Mouse (Mus musculus): ENCODE results near the gene Shox2.
A peak's percentile ranks its signal among the peaks of the same experiment; 100 is the strongest.

Shox2 gene

DNA sequence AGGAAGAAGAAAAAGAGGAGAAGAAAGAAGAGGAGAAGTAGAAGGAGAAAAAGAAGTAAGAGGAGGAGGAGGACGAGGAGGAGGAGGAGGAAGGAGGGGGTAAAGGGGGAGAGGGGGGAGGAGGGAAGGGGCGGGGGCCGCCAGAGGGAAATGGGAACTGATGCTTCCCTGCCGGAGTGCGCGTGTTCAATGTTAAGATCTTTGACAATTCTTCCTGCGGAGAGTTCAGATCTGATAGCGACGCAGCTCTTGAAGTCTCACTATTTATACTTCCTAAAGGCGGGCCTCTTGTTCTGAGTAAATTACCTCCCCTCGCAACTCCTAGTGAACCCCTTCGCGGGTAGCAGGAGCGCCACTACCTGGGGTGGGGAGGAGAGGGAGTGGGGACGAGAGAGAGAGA, at the start of gene Shox2:
Shox2 (minus strand) TSS at position 66 of the 400 bp plus-strand sequence.
- no peak for DNase-seq

- no peak for DNase-seq
Measured at GRCm38 (mm10) chr3:66996820-66997219, 15.2 kb upstream of the Shox2 start.

GRCm38 (mm10) chr3:66986287-66986560, 4.7 kb upstream of the Shox2 start:
- DNase-seq = no peak

DNA sequence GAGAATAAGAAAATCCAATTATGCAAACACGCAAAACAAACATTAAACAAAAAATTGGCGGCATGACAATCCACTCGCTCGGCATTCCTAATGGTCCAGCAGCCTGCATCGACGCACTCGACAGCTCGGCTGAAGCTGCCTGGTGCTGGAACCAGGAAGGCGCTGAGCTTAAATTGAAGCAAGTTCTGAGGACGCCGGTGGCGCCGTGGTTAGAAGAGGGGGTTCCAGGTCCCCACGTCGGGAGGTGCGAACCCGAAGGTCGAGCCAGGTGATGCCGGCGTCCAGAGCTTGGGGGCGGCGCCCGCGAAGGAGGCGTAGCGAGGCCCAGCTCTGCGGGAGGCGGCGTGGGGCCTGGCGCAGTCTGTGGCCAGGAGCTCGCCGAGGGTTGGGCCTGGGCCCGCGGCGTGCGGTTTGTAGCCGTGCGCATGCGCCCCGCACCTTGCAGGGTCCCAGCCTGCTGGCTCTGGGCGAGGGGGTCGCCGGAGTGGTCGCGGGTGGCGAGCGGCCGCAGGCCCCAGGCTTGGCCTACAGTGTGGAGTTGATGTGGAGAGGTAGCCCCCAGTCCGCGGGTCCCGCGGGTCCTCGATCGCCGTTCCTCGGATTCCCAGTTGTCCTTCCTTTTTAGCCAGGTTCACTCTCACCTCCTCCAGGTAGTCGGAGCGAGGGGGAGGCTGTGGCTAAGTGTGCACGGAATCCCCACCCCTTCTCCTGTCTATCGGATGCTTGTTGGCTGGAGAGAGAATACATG, 4.1 kb upstream of the Shox2 start:
- peak; percentile 77 for DNase-seq

- no peak for DNase-seq
Measured at GRCm38 (mm10) chr3:66983481-66983880, 1.9 kb upstream of the Shox2 start.

- DNase-seq = peak; percentile 51
Measured at GRCm38 (mm10) chr3:66982181-66982911, 775 bp upstream of the Shox2 start.

DNA sequence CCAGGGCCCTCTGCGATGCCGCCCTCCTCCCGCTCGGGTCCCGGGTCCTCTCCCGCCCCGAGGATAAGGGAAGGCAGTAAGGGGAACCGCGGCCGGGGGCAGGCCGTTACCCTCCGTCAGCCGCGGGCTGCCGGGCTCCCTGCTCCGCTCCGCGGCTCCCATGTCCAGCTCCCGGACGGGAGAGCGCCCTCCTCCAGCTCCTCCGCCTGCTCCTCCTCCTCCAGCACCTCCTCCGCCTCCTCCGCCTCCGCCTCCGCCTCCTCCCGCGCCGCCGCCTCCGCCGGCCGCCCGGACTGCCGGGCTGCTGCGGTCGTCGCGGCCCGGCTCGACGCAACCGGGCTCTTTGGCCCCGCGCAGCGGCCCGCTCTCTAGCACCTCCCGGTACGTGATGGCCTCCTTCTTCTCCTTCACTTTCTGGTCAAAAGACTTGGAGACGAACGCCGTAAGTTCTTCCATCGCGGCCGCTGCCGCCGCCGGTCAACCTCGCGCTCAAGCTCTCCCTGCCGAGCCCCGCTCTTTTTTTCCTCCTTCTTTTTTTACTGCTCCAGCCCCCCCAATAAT, 390 bp downstream of the Shox2 start, which contains the start of gene Rsrc1:
Rsrc1 (plus strand) TSS at position 290 of the 561 bp plus-strand sequence.
- peak; percentile 41 for DNase-seq

- no peak for DNase-seq
Measured at GRCm38 (mm10) chr3:66980111-66980975, 1.2 kb downstream of the Shox2 start.

DNA sequence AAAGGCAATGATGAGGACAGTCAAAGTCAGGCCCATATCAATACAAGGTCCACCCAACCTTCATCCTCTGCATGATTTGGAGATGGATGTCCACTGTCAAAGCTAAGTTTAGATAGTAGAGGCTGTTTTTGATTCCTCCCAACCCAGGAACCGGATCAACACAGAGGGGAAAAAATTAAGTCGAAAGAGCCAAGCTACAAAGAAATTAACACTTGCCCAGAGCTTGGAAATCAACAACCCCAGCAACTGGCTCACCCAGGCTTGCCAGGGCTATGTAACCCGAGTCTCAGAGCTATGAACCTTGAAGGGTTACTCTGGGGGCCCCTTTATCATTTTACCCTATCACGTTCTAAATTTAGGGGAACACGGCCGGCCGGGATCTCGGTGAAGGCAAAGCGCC, 2.1 kb downstream of the Shox2 start:
- DNase-seq = no peak

GRCm38 (mm10) chr3:66978457-66979381, 2.9 kb downstream of the Shox2 start:
- no peak for DNase-seq

DNA sequence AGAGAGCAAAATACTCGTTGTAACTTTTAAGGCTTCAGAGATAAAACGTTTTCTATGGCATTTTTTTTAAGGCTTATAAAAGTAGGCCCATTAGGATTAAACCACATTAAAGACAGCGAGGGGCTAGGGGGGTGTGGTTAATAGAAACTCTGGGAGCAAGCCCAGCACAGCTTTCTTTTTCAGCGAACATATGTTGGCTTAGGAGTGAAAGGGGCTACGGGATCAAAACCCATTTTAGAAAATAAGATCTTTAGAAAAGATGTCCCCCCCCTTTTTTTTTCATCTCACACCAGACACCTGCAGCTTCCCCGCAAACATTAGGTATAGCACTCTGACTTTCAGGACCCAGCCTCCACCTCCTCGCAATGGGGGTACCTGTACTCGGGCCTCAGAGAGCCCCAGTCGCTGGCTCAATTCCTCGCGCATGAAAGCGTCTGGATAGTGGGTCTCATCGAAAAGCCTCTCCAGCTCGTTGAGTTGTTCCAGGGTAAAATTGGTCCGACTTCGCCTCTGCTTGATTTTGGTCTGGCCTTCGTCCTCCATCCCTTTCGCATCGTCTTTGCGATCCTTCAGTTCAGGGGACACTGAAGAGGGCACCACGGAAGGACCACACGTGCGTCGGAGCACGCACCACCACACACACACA, 3.6 kb downstream of the Shox2 start:
- DNase-seq = no peak

DNA sequence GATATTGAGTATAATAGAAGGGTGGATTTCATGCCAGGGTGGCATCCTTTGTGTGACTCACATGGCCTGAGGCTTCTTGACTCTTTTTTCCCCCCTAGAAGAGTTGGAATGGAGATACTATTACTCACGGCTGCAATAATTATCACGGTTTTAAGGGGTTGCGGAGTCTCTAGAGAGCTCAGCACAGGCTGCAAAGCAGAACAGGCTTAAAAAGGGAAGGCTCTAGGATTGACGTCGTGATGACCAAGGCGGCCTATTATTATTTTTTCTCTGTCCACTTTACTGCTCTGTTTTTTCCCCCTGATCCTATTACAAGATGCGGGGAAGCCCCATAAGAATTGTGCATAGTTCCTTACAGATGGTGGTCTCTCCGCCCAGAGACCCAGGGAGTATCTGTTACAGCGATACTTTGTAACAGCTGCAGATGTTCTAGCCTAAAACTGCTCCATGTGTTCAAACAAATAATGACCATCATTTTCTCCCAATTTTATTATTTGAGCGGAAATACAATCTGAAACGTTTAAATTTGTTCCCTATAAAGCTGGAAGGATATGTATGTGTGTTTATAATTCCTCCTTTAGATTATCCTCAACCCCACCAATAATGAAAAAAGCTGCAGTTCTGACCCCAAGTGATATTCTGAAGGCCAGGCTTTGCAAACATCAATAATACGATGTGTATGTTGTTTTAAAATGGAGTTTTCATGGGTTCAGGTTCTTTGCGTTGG, 4.5 kb downstream of the Shox2 start:
- DNase-seq = no peak

GRCm38 (mm10) chr3:66974501-66974900, 7.1 kb downstream of the Shox2 start:
- DNase-seq = no peak

DNA sequence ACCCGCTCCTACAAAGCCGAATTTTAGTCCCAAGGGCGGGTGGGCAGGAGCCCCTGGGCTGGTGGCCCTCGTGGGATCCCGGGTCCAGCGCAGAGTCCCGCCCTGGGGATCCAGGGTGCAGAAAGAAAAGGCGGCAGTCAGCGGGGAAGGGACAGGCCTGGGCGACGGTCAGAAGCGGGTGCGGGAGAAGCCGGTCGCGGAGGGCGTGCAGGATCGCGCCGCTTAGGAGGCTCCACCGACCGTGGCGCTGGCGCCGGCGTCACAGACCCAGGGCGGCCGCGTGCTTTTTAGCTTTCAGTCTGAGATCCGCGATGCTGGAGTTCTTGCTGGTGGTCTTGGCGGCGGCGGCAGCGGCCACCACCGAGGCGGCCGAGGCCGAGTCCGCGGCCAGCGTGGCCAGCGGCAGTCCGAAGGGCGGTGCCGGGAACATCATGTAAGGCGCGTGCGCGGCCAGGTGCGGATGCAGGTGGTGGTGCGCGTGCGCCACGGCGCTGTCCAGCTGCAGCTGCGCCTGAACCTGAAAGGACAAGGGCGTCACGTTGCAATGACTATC, 8.1 kb downstream of the Shox2 start:
- DNase-seq = peak; percentile 38

- no peak for DNase-seq
Measured at GRCm38 (mm10) chr3:66972191-66972950, 9.2 kb downstream of the Shox2 start.

DNA sequence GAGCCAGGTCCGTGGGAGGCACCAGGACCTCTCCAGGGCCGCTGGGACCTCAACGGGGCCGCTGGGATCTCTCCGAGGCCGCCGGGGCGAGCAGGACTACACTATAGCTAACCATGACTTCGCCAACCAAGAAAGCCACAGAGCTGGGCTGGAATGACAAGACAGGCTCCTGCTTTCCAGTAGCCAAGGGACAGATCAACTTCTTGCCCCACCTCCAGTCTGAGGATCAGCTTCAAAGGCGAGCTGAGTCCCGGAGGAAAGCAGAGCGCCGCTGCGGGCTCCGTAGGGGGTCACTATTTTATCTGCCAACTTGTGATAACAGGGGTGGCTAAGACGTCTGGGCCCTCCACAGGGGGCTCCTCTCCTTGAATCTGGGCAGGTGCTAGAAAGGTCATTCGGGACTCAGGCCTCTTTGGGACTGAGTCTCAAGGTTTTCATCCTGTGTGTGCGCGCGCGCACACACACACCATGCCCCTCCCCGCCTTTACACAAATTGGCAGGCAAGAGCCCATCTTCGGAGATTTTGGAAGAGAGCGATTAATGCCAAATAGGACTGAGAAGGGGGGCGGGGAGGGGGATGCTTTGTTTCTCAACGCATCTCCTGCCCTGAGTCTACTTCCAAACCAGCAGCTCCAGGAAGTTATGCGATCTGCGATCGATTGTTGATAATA, 10.8 kb downstream of the Shox2 start:
- no peak for DNase-seq

GRCm38 (mm10) chr3:66970261-66970660, 11.3 kb downstream of the Shox2 start:
- no peak for DNase-seq

GRCm38 (mm10) chr3:66967508-66967907, 14.1 kb downstream of the Shox2 start:
- DNase-seq = no peak

DNA sequence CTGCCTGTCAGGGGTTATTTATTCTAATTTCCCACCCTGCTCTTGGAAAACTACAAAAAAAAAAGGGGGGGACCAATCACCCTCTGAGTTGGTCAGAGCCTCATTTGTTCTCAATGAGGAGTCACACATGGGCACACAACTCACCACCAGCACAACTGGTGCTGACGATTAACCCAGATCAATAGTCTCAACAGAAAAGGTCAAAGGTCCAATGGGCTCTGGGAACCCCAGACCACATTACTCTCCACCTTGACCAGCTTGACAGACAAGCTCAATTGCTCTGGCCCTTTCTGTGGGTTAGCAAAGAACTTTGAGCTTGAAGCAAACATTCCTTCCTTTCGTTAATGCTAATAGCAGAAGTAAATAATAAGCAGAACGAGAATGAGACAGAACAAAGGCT, 16.7 kb downstream of the Shox2 start:
- DNase-seq = no peak

Measured in thymus, postnatal 14 days (tissue).